7 mouse cellular contexts compared by ENCODE assay signal in the genomic region with DNA sequence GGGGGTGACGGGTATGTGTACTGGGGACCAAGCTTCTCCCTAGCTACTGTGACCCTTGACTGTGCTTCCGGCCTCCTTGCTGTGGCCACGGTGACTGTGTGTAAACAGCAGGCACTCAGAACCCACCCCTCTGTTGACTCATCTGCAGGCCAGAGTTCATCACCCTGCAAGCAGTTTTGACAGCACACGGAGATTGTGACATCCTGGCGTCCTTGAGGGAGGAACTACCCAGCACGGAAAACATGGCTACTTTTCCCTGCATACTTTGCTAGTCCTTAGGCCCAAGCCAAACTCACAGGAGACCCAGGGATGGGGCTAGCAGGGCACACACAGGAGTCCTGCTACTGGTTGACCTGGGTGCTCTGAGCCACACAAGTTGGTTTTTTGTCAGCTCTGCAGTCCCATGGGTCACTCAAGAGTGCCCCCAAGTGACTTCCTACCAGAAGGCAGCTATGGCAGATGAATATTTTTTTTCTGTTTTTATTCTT. TPM values are rescaled to one million over a fixed set of nuclear protein-coding genes. Genes with fewer than 3 reads are reported as not detected.
DNase-seq lines count a peak whose midpoint lies in the region; ATAC-seq and TF ChIP-seq lines count a peak whose summit lies in the region.

No protein-coding gene starts in this region.

- H3K4me1 ChIP-seq in spleen, adult 2 months (ENCODE audit: control insufficient read depth, insufficient read depth, insufficient read length) = peaks cover 8% of the 10 kb centered on the region; the same call in 1 of the 2 replicates

- TF ChIP-seq POLR2A in spleen, adult 2 months (IDR thresholded peaks at IDR 0.05; ENCODE audit: low read depth, low read length) = no peak

- peak overlapping the region; percentile 47 for H3K27ac ChIP-seq in spleen, adult 2 months (ENCODE audit: insufficient read depth, low read length)

- no peaks in the 10 kb centered on the region for H3K27me3 ChIP-seq in spleen, adult 2 months (ENCODE audit: control insufficient read depth, insufficient read depth, low read length)

- ATAC-seq in hematopoietic stem cell, adult 5-6 weeks (replicated peaks in 1 of 2; ENCODE audit: insufficient read depth in 1 of 2, low FRiP score in 2 of 2, low TSS enrichment in 1 of 2, low read depth in 1 of 2, poor library complexity in 2 of 2, severe bottlenecking in 2 of 2) = peak; percentile 12 to 34; a peak in 2 of 4 replicates

- no peak overlapping the region for H3K4me3 ChIP-seq in spleen, adult 2 months (ENCODE audit: extremely low read depth, insufficient read depth, insufficient read length)

- no peak for DNase-seq in spleen, adult 2 months (ENCODE audit: low read depth in 1 of 2, low spot score in 2 of 2)
- no peak for DNase-seq in spleen, postnatal 14 days (ENCODE audit: low spot score in 2 of 2)
- DNase-seq in adrenal gland, postnatal 10 days = peak; percentile 82
- DNase-seq in lung, postnatal 25 days (ENCODE audit: low spot score) = peak; percentile 84
- no peak for DNase-seq in gastrocnemius, postnatal 36 days
- no peak for DNase-seq in right cerebral cortex, postnatal 25 days

- no peak for TF ChIP-seq CTCF in spleen, adult 2 months (IDR thresholded peaks at IDR 0.05; ENCODE audit: extremely low read depth, insufficient read depth, insufficient read length, insufficient replicate concordance)

- 74% methylated on average over 6 of the region's 6 CpGs for WGBS in spleen, adult 2 months

- no peaks in the 10 kb centered on the region for H3K36me3 ChIP-seq in spleen, adult 2 months (ENCODE audit: control insufficient read depth, insufficient read depth, low read length)

- intact Hi-C loops in gastrocnemius, postnatal 36 days (cut with DNase I) = no loop called here

RNA-seq across cellular contexts. Expression of a gene that starts 5.0 kb away (rescaled TPM):
- 21.3 and 27.9 TPM in 2 replicates for polyA plus RNA-seq in spleen, adult 2 months (2012; rRNA removed)
- total RNA-seq in adrenal gland, postnatal 10 days (2021) = 10 to 100 TPM; 22.2 to 26.3 TPM
- 9.2 and 14.3 TPM in 2 replicates for total RNA-seq in hematopoietic stem cell, adult 5-6 weeks (2017)
- 10 to 100 TPM in 1 of 2 experiments, 1 to 10 TPM in 1; 9.6 to 10.5 TPM for total RNA-seq in gastrocnemius, postnatal 36 days (2021)

RNA-seq across cellular contexts. Expression of a gene that starts 16.5 kb away (rescaled TPM):
- polyA plus RNA-seq in spleen, adult 2 months (2012; rRNA removed) = 50.2 and 52.0 TPM in 2 replicates
- 10 to 100 TPM; 84.0 to 97.4 TPM for total RNA-seq in adrenal gland, postnatal 10 days (2021)
- 66.1 and 70.0 TPM in 2 replicates for total RNA-seq in hematopoietic stem cell, adult 5-6 weeks (2017)
- total RNA-seq in gastrocnemius, postnatal 36 days (2021) = 10 to 100 TPM; 67.7 to 74.7 TPM

RNA-seq across cellular contexts. Expression of a gene that starts 16.7 kb away (rescaled TPM):
- 305 and 370 TPM in 2 replicates for polyA plus RNA-seq in spleen, adult 2 months (2012; rRNA removed)
- 100 to 1,000 TPM; 226 to 250 TPM for total RNA-seq in adrenal gland, postnatal 10 days (2021)
- 112 and 114 TPM in 2 replicates for total RNA-seq in hematopoietic stem cell, adult 5-6 weeks (2017)
- 100 to 1,000 TPM in 1 of 2 experiments, 10 to 100 TPM in 1; 99.3 to 107 TPM for total RNA-seq in gastrocnemius, postnatal 36 days (2021)

RNA-seq across cellular contexts. Expression of a gene that starts 33.6 kb away (rescaled TPM):
- polyA plus RNA-seq in spleen, adult 2 months (2012; rRNA removed) = 611 and 613 TPM in 2 replicates
- total RNA-seq in adrenal gland, postnatal 10 days (2021) = 1,000 to 10,000 TPM; 1,751 to 1,916 TPM
- total RNA-seq in hematopoietic stem cell, adult 5-6 weeks (2017) = 2,498 and 4,881 TPM in 2 replicates
- total RNA-seq in gastrocnemius, postnatal 36 days (2021) = 100 to 1,000 TPM; 787 to 802 TPM

RNA-seq across cellular contexts. Expression of a gene that starts 37.7 kb away (rescaled TPM):
- 86.2 and 132 TPM in 2 replicates for polyA plus RNA-seq in spleen, adult 2 months (2012; rRNA removed)
- 100 to 1,000 TPM; 121 to 130 TPM for total RNA-seq in adrenal gland, postnatal 10 days (2021)
- total RNA-seq in hematopoietic stem cell, adult 5-6 weeks (2017) = 32.8 and 38.3 TPM in 2 replicates
- total RNA-seq in gastrocnemius, postnatal 36 days (2021) = 100 to 1,000 TPM; 126 to 128 TPM

Comparison
In these comparisons a context has a peak if more than half of its experiments do, and no peak if none do; other contexts are left out.
1. DNase-seq: peak in adrenal gland, postnatal 10 days (single experiment) and lung, postnatal 25 days (single experiment); none in spleen, adult 2 months (0 of 2), spleen, postnatal 14 days (0 of 2), gastrocnemius, postnatal 36 days (0 of 2) and right cerebral cortex, postnatal 25 days (single experiment).